Mouse (Mus musculus) midbrain, embryonic 11.5 days (tissue): ENCODE results near the gene Ank3. TPM values are rescaled to one million over a fixed set of nuclear protein-coding genes. Genes with fewer than 3 reads are reported as not detected.

Experiments used
- ATAC-seq: fragments of 200-750 bp; cut with Nextera tagmentation; 2 replicates; pipeline ENCODE4 v1.8.0; 2017; ENCODE audit warnings: moderate TSS enrichment, moderate library complexity; ENCODE audit not compliant: low FRiP score
- DNase-seq: peaks from one replicate; pipeline ENCODE4 v3.0.0; 2015; ENCODE audit warnings: low spot score; ENCODE audit errors: missing footprints
- H3K27ac ChIP-seq: fragments of 300-500 bp; sonication (generic); 2 replicates; pipeline ENCODE4 v1.5.1; 2014; ENCODE audit warnings: low read depth, low read length
- H3K27me3 ChIP-seq: fragments of 300-500 bp; sonication (generic); 2 replicates; pipeline ENCODE4 v1.6.1; 2014; ENCODE audit warnings: mild to moderate bottlenecking, low read length, moderate library complexity, mixed read lengths; ENCODE audit not compliant: control insufficient read depth, insufficient read depth
- H3K36me3 ChIP-seq: fragments of 300-500 bp; sonication (generic); 2 replicates; pipeline ENCODE4 v1.6.1; 2014; ENCODE audit warnings: mild to moderate bottlenecking, low read length, moderate library complexity, mixed read lengths; ENCODE audit not compliant: control insufficient read depth, insufficient read depth
- H3K4me1 ChIP-seq: fragments of 300-500 bp; sonication (generic); 2 replicates; pipeline ENCODE4 v1.6.1; 2014; ENCODE audit warnings: low read length; ENCODE audit not compliant: control insufficient read depth, insufficient read depth
- H3K4me2 ChIP-seq: fragments of 300-500 bp; sonication (generic); 2 replicates; pipeline ENCODE4 v1.6.1; 2014; ENCODE audit warnings: mild to moderate bottlenecking, moderate library complexity
- H3K4me3 ChIP-seq: fragments of 300-500 bp; sonication (generic); 2 replicates; pipeline ENCODE4 v1.5.1; 2014; ENCODE audit warnings: low read depth, low read length
- H3K9ac ChIP-seq: fragments of 300-500 bp; sonication (generic); 2 replicates; pipeline ENCODE4 v1.6.1; 2014; ENCODE audit warnings: low read length
- H3K9me3 ChIP-seq: fragments of 300-500 bp; sonication (generic); 2 replicates; pipeline ENCODE4 v1.6.1; 2016; ENCODE audit warnings: low read length; ENCODE audit not compliant: control insufficient read depth
- WGBS: fragments of 180-500 bp; shearing (Covaris S2); extraction: QIAGEN DNeasy Blood & Tissue Kit; methylation state at CpG from one replicate; pipeline ENCODE4 v1.1.7; 2014; 5-methylcytosine and 5-hydroxymethylcytosine counted together
- polyA plus RNA-seq: library from polyadenylated mRNA; unstranded; fragments of >200 nt; fragmentation: Nextera tagmentation; extraction: Ambion mirVana; gene quantifications from 2 replicates; pipeline ENCODE4 v1.2.1, GENCODE M21; 2014

Ank3 gene
- polyA plus RNA-seq, 1 experiment from 2014 or later = 58.8 TPM

DNA sequence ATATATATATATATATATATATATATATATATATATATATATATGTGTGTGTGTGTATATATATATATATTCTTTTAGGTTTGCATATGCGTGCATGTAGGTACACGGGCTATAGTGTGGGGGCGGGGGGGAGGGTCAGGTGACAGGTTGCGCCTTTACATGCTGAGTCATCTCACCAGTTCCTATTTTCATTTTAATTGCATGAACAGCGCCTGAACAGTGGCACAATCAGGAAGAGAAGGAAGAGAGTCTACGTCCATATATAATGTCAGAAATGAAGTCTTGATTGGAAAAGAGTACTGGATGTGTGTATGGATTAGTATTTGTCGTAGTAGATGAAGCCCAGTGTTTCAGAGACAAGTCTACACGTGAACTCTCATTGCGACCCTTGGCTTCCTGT lies 459.4 kb downstream of the Ank3 start:
- Histone ChIP-seq H3K36me3 (no peaks in the 10 kb centered on the region), H3K4me1 (no peaks in the 10 kb centered on the region), H3K4me3 (no peak overlapping the region), H3K9me3 (no peaks in the 10 kb centered on the region), H3K27ac (no peak overlapping the region), H3K4me2 (no peak overlapping the region), H3K9ac (no peak overlapping the region), H3K27me3 (no peaks in the 10 kb centered on the region)
- WGBS = 94% methylated on average over 9 of the region's 9 CpGs
- no peak for DNase-seq
- ATAC-seq = no peak

DNA sequence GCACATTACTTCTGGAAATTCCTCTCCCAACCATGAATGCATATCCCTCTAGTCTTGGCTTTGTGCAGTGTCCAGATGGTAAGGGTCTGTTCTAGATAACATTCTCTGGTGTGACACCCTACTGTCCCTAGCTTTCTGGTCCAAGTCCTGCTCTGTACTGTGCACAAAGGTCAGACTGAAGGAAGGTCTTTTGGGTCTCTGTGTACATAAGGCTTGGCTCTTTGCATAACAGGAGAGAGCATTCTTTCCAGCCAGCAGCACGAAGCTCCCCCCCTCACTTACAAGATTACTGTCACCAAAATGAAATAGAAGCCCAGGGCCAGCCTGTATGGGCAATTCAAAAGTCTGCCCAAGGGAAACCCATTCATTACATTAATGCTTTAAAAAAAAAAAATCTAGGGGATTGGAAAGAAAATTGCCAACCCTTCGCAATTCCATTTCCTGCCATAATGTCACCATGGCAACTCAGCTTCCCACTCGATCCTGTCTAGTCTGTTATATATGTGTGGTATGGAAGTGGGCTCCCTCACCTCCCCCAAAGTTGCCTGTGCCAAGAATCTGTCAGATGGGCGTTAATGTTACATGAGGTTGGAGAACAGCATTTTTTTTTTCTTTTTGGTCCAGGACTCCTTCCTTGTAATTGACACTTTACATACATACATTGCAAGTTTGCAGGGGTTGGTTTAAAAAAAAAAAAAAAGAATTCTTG lies 460.5 kb downstream of the Ank3 start:
- H3K36me3 ChIP-seq = no peaks in the 10 kb centered on the region
- H3K4me2 ChIP-seq = no peak overlapping the region

DNA sequence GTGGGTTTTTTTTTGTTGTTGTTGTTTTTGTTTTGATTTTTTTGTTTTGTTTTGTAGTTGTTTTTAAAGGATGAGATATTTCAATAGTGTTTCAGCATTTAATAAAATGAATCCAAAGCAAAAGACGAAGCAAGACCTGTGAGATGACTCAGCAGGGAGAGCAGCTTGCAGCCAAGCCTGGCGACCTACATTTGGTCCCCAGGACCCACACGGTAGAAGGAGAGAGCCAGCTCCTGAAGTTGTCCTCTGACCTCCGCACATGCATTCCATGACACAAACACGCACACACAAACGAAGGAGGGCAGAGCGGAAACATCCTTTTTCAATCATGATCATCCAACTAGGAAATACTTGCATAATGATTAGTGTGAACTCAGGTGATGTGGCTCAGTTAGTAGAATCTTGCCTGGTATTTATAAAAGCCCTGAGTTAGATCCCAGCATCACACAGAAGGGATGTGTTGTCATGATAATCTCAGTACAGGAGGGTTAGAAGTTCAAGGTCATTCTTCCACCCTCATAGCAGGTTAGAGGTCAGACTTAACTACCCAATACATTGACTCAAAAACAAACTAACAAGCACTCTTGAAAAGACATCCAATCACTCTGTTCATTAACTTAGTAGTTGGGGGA lies 461.4 kb downstream of the Ank3 start:
- Histone ChIP-seq H3K4me3 (no peak overlapping the region), H3K36me3 (no peaks in the 10 kb centered on the region), H3K4me2 (no peak overlapping the region), H3K9ac (no peak overlapping the region), H3K4me1 (no peaks in the 10 kb centered on the region), H3K9me3 (no peaks in the 10 kb centered on the region), H3K27me3 (no peaks in the 10 kb centered on the region), H3K27ac (no peak overlapping the region)
- DNase-seq = no peak
- 89% methylated on average over 7 of the region's 7 CpGs for WGBS
- no peak for ATAC-seq

More for the DNA sequence above, 460.5 kb downstream of the Ank3 start:
- no peak overlapping the region for H3K27ac ChIP-seq
- no peak overlapping the region for H3K4me3 ChIP-seq
- no peaks in the 10 kb centered on the region for H3K4me1 ChIP-seq
- no peaks in the 10 kb centered on the region for H3K27me3 ChIP-seq
- no peak overlapping the region for H3K9ac ChIP-seq
- DNase-seq (no peak), ATAC-seq (peak; percentile 70; the same call in 1 of the 2 replicates)
- 51% methylated on average over 4 of the region's 4 CpGs for WGBS
- H3K9me3 ChIP-seq = no peaks in the 10 kb centered on the region

DNA sequence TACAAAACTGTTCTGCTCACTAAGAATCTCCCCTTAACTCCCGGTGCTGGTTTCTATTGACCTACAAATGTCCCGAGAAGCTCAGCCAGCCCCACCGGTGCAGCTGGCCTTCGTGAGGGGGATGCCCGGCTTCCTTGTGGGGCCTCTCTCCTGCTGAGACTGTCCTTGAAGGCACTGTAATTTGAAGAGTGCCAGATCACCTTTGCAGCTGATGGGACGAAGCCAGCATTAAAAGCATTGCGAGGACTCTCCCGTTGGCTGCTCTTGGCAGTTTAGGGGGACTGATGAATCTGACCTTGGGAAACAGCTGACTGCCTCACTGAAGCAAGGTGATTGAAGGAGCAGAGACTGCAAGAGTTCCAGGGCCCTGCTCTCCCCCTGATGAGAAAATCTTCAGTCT lies 464.3 kb downstream of the Ank3 start:
- ATAC-seq (no peak), DNase-seq (no peak)
- Histone ChIP-seq H3K4me2 (no peak overlapping the region), H3K9me3 (no peaks in the 10 kb centered on the region), H3K4me1 (no peaks in the 10 kb centered on the region), H3K27ac (no peak overlapping the region), H3K36me3 (no peaks in the 10 kb centered on the region), H3K27me3 (no peaks in the 10 kb centered on the region), H3K4me3 (no peak overlapping the region), H3K9ac (no peak overlapping the region)
- WGBS = 65% methylated on average over 8 of the region's 8 CpGs

DNA sequence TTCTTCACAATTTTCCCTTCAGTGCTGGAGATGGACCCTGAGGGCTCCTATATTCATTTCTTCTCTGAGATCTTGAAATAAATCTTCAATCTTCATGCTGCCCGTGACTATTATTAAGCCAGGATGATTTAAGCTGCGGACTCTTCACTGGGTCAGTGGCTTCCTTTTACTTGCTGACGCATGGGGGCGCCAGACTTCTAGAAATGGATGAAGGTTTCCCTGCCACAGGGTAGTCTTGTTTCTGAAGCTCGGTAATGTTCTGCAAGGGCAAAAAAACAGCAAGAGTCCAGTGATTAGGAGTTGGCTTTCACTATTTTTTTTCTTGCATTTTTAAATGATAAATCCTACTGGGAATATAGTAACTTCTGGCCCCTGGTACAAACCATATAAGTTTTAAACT lies 471.8 kb downstream of the Ank3 start:
- Histone ChIP-seq H3K36me3 (no peaks in the 10 kb centered on the region), H3K27me3 (no peaks in the 10 kb centered on the region), H3K4me2 (no peak overlapping the region), H3K4me1 (no peaks in the 10 kb centered on the region), H3K9me3 (no peaks in the 10 kb centered on the region), H3K9ac (no peak overlapping the region), H3K4me3 (no peak overlapping the region), H3K27ac (no peak overlapping the region)
- DNase-seq = peak; percentile 92
- ATAC-seq = no peak
- WGBS = 15% methylated on average over 5 of the region's 5 CpGs

DNA sequence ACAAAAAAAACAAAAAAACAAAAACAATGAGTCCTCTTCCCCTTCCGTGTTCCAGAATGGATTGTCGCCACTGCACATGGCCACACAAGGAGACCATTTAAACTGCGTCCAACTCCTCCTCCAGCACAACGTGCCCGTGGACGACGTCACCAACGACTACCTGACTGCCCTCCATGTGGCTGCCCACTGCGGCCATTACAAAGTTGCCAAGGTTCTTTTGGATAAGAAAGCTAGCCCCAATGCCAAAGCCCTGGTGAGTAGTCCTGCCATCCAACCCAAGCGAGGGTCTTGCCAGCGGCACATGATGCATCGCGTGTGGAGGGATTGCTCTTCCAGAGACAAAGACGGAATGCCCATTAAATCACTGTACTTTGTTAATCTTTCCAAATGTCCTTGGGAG lies 472.4 kb downstream of the Ank3 start:
- Histone ChIP-seq H3K27ac (no peak overlapping the region), H3K4me2 (no peak overlapping the region), H3K4me3 (no peak overlapping the region), H3K4me1 (no peaks in the 10 kb centered on the region), H3K36me3 (no peaks in the 10 kb centered on the region), H3K9me3 (no peaks in the 10 kb centered on the region), H3K27me3 (no peaks in the 10 kb centered on the region), H3K9ac (no peak overlapping the region)
- DNase-seq (no peak), ATAC-seq (no peak)
- WGBS = 90% methylated on average over 14 of the region's 14 CpGs

DNA sequence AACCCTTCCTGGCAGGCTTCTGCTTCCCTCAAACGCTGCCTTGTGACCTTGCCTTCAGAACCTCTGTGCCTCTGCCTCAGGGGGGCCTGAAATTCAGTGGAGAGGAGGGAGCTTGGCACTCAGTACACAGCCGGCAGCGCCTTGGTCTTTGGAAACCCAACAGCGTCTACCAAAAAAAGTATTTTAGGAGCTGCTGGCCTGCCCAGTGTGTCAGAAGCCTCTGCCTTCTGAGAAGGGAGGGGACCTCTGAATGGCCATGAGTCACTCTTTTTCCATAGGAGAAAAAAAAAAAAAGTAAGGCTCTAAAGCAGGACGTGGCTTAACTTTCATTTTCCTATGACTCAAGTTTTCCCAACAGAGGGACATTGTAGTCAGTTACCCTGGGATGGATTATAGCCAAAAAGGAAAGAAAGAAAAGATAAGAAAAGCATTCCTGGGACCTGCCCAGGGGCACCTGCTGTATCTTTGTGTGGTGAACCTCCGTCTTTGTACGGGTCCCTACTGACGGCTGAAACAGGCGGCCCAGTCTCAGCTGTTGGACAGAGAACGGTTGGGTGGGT lies 473.7 kb downstream of the Ank3 start:
- WGBS = 76% methylated on average over 10 of the region's 10 CpGs
- no peak overlapping the region for H3K9ac ChIP-seq
- no peaks in the 10 kb centered on the region for H3K36me3 ChIP-seq
- H3K4me2 ChIP-seq = no peak overlapping the region
- ATAC-seq = no peak
- no peak for DNase-seq
- H3K27me3 ChIP-seq = no peaks in the 10 kb centered on the region
- H3K4me1 ChIP-seq = no peaks in the 10 kb centered on the region
- H3K27ac ChIP-seq = no peak overlapping the region
- no peak overlapping the region for H3K4me3 ChIP-seq
- no peaks in the 10 kb centered on the region for H3K9me3 ChIP-seq

DNA sequence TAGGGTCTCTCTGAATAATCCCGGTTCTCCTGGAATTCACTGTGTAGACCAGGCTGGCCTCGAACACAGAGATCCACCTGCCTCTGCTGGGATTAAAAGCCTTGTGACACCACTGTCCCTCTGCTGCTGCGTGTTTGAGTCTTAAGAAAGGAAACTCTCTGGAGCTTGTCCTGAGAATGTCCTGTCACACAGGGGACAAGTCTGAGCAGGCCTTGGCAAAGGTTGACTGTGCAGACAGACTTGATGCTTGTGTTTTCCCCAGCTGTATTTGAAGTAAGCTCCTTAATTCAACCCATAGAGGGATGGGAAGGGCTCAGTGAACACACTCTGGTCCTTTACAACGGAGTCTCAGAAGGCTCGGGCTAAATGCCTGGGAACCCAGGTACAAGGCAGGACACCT lies 474.3 kb downstream of the Ank3 start:
- ATAC-seq = no peak
- 83% methylated on average over 5 of the region's 5 CpGs for WGBS
- H3K4me1 ChIP-seq = no peaks in the 10 kb centered on the region
- H3K4me2 ChIP-seq = no peak overlapping the region
- H3K9me3 ChIP-seq = no peaks in the 10 kb centered on the region
- no peak overlapping the region for H3K27ac ChIP-seq
- H3K36me3 ChIP-seq = no peaks in the 10 kb centered on the region
- H3K27me3 ChIP-seq = no peaks in the 10 kb centered on the region
- no peak overlapping the region for H3K9ac ChIP-seq
- no peak overlapping the region for H3K4me3 ChIP-seq
- DNase-seq = no peak

DNA sequence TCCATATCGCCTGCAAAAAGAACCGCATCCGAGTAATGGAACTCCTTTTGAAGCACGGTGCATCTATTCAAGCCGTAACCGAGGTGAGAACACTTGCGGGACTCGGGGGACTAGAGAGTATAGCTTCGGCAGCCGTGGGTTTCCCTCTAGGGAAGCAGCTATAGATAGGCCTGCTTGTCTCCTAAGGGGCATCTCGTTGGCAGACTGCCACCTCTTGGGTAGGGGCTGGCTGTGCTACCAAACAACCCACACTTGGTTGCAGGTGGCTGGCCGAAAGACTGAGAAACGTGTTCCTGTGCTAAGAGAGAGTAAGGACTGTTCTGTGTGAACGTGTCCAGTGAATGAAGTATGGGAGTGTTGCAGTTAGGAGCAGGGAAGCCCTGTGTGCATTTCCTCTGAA lies 476.2 kb downstream of the Ank3 start:
- no peak overlapping the region for H3K27ac ChIP-seq
- no peak overlapping the region for H3K9ac ChIP-seq
- H3K36me3 ChIP-seq = no peaks in the 10 kb centered on the region
- 91% methylated on average over 14 of the region's 14 CpGs for WGBS
- no peak overlapping the region for H3K4me3 ChIP-seq
- H3K4me2 ChIP-seq = no peak overlapping the region
- no peaks in the 10 kb centered on the region for H3K4me1 ChIP-seq
- ATAC-seq (no peak), DNase-seq (no peak)
- no peaks in the 10 kb centered on the region for H3K9me3 ChIP-seq
- H3K27me3 ChIP-seq = no peaks in the 10 kb centered on the region
